Mouse (Mus musculus): ENCODE results near the gene Napsa.

The Napsa gene

GRCm38 (mm10) chr7:44570989-44571388, 1.2 kb upstream of the Napsa start:
- no peak for DNase-seq (ENCODE audit: low read depth, low spot score)

- DNase-seq (ENCODE audit: low read depth, low spot score), result no peak
These were observed 369 bp upstream of the Napsa start for GRCm38 (mm10) chr7:44571811-44572210.

- no peak for DNase-seq (ENCODE audit: low read depth, low spot score)
These were observed 840 bp downstream of the Napsa start for GRCm38 (mm10) chr7:44572956-44573484.

- DNase-seq (ENCODE audit: low read depth, low spot score), result no peak
These were observed 4.2 kb downstream of the Napsa start for GRCm38 (mm10) chr7:44576333-44576844.

GRCm38 (mm10) chr7:44581637-44582036, 9.5 kb downstream of the Napsa start:
- DNase-seq (ENCODE audit: low read depth, low spot score), result no peak

GRCm38 (mm10) chr7:44582709-44583108, 10.5 kb downstream of the Napsa start:
- DNase-seq (ENCODE audit: low read depth, low spot score), result no peak

GRCm38 (mm10) chr7:44583146-44583545, 11.0 kb downstream of the Napsa start:
- DNase-seq (ENCODE audit: low read depth, low spot score), result no peak

- DNase-seq (ENCODE audit: low read depth, low spot score), result no peak
These were observed 12.2 kb downstream of the Napsa start for GRCm38 (mm10) chr7:44584265-44584804.

- no peak for DNase-seq (ENCODE audit: low read depth, low spot score)
These were observed 12.7 kb downstream of the Napsa start for GRCm38 (mm10) chr7:44584921-44585320.

- DNase-seq (ENCODE audit: low read depth, low spot score), result no peak
These were observed 13.4 kb downstream of the Napsa start for GRCm38 (mm10) chr7:44585606-44586005.

GRCm38 (mm10) chr7:44586518-44586917, 14.3 kb downstream of the Napsa start:
- no peak for DNase-seq (ENCODE audit: low read depth, low spot score)

- peak; percentile 15 for DNase-seq (ENCODE audit: low read depth, low spot score)
These were observed 14.8 kb downstream of the Napsa start for GRCm38 (mm10) chr7:44586930-44587329.

GRCm38 (mm10) chr7:44587676-44588075, 15.5 kb downstream of the Napsa start:
- DNase-seq (ENCODE audit: low read depth, low spot score), result no peak

GRCm38 (mm10) chr7:44588338-44588737, 16.2 kb downstream of the Napsa start:
- no peak for DNase-seq (ENCODE audit: low read depth, low spot score)

- peak; percentile 68 for DNase-seq (ENCODE audit: low read depth, low spot score)
These were observed 17.0 kb downstream of the Napsa start for GRCm38 (mm10) chr7:44589149-44589548.

- DNase-seq (ENCODE audit: low read depth, low spot score), result no peak
These were observed 17.8 kb downstream of the Napsa start for GRCm38 (mm10) chr7:44589946-44590345.

- DNase-seq (ENCODE audit: low read depth, low spot score), result peak; percentile 92
These were observed 18.5 kb downstream of the Napsa start, which contains the start of gene Kcnc3 for GRCm38 (mm10) chr7:44590402-44591347. Gene Kcnc3 (plus strand): TSS chr7:44590664.

GRCm38 (mm10) chr7:44591348-44592116, 19.4 kb downstream of the Napsa start:
- no peak for DNase-seq (ENCODE audit: low read depth, low spot score)

GRCm38 (mm10) chr7:44593051-44593450, 20.9 kb downstream of the Napsa start:
- no peak for DNase-seq (ENCODE audit: low read depth, low spot score)

GRCm38 (mm10) chr7:44593775-44594174, 21.6 kb downstream of the Napsa start:
- peak; percentile 34 for DNase-seq (ENCODE audit: low read depth, low spot score)

GRCm38 (mm10) chr7:44594291-44594690, 22.1 kb downstream of the Napsa start:
- no peak for DNase-seq (ENCODE audit: low read depth, low spot score)

- no peak for DNase-seq (ENCODE audit: low read depth, low spot score)
These were observed 23.0 kb downstream of the Napsa start for GRCm38 (mm10) chr7:44595131-44595561.
